Mouse (Mus musculus): ENCODE results near the gene Agbl4. TPM values are rescaled to one million over a fixed set of nuclear protein-coding genes. Genes with fewer than 3 reads are reported as not detected.

Agbl4 gene
- total RNA-seq, 1 experiment: not detected

- no peak for TF ChIP-seq HCFC1 (IDR thresholded peaks at IDR 0.05; ENCODE audit: borderline replicate concordance, insufficient read depth, low read length)
- no peak for TF ChIP-seq ZC3H11A (IDR thresholded peaks at IDR 0.05; ENCODE audit: borderline replicate concordance, low read depth, low read length)
- no peak for TF ChIP-seq MAFK (IDR thresholded peaks at IDR 0.05; ENCODE audit: insufficient read depth, low read depth, low read length)
- TF ChIP-seq CHD2 (IDR thresholded peaks at IDR 0.05; ENCODE audit: low read depth, low read length): no peak
- H3K4me1 ChIP-seq (ENCODE audit: control insufficient read depth in 2 of 2, insufficient read depth in 2 of 2, low read length in 2 of 2, poor library complexity in 1 of 2): no peaks in the 10 kb centered on the region
- DNase-seq (ENCODE audit: low read depth, low spot score): no peak
- no peaks in the 10 kb centered on the region for H3K36me3 ChIP-seq (ENCODE audit: control insufficient read depth, insufficient read depth, low read length, poor library complexity, severe bottlenecking)
- no peak overlapping the region for H3K27ac ChIP-seq (ENCODE audit: insufficient read depth, low read depth, low read length, poor library complexity, severe bottlenecking)
- H3K4me3 ChIP-seq (ENCODE audit: insufficient read depth in 1 of 2, low read depth in 1 of 2, low read length in 2 of 2, poor library complexity in 1 of 2, severe bottlenecking in 1 of 2): no peak overlapping the region
- no peaks in the 10 kb centered on the region for H3K9me3 ChIP-seq (ENCODE audit: control insufficient read depth, insufficient read depth, low read depth, low read length)
- in situ Hi-C loops (cut with MboI; ENCODE audit: low sequenced_read_pairs in 2 of 2, unreplicated experiment in 2 of 2): no loop called here
- H3K9ac ChIP-seq (ENCODE audit: insufficient read depth, low read depth, low read length, poor library complexity, severe bottlenecking): no peak overlapping the region
Measured at GRCm38 (mm10) chr4:110921013-110921412, 523.6 kb downstream of the Agbl4 start.

- no peak for DNase-seq (ENCODE audit: low read depth, low spot score)
- Histone ChIP-seq H3K9ac (ENCODE audit: insufficient read depth, low read depth, low read length, poor library complexity, severe bottlenecking) (no peak overlapping the region), H3K36me3 (ENCODE audit: control insufficient read depth, insufficient read depth, low read length, poor library complexity, severe bottlenecking) (no peaks in the 10 kb centered on the region), H3K4me3 (ENCODE audit: insufficient read depth in 1 of 2, low read depth in 1 of 2, low read length in 2 of 2, poor library complexity in 1 of 2, severe bottlenecking in 1 of 2) (no peak overlapping the region), H3K4me1 (ENCODE audit: control insufficient read depth in 2 of 2, insufficient read depth in 2 of 2, low read length in 2 of 2, poor library complexity in 1 of 2) (no peaks in the 10 kb centered on the region), H3K9me3 (ENCODE audit: control insufficient read depth, insufficient read depth, low read depth, low read length) (no peaks in the 10 kb centered on the region), H3K27ac (ENCODE audit: insufficient read depth, low read depth, low read length, poor library complexity, severe bottlenecking) (no peak overlapping the region)
- TF ChIP-seq MAFK (IDR thresholded peaks at IDR 0.05; ENCODE audit: insufficient read depth, low read depth, low read length): no peak
- no peak for TF ChIP-seq CHD2 (IDR thresholded peaks at IDR 0.05; ENCODE audit: low read depth, low read length)
- TF ChIP-seq HCFC1 (IDR thresholded peaks at IDR 0.05; ENCODE audit: borderline replicate concordance, insufficient read depth, low read length): no peak
- TF ChIP-seq ZNF384 (IDR thresholded peaks at IDR 0.05; ENCODE audit: low read depth, low read length): no peak
- no peak for TF ChIP-seq ZC3H11A (IDR thresholded peaks at IDR 0.05; ENCODE audit: borderline replicate concordance, low read depth, low read length)
- in situ Hi-C loops (cut with MboI; ENCODE audit: low sequenced_read_pairs in 2 of 2, unreplicated experiment in 2 of 2): no loop called here
Measured at GRCm38 (mm10) chr4:111001641-111002040, 604.2 kb downstream of the Agbl4 start.

- H3K4me3 ChIP-seq (ENCODE audit: insufficient read depth in 1 of 2, low read depth in 1 of 2, low read length in 2 of 2, poor library complexity in 1 of 2, severe bottlenecking in 1 of 2): no peak overlapping the region
- H3K4me1 ChIP-seq (ENCODE audit: control insufficient read depth in 2 of 2, insufficient read depth in 2 of 2, low read length in 2 of 2, poor library complexity in 1 of 2): no peaks in the 10 kb centered on the region
- in situ Hi-C loops (cut with MboI; ENCODE audit: low sequenced_read_pairs in 2 of 2, unreplicated experiment in 2 of 2): no loop called here
- H3K36me3 ChIP-seq (ENCODE audit: control insufficient read depth, insufficient read depth, low read length, poor library complexity, severe bottlenecking): no peaks in the 10 kb centered on the region
- H3K9ac ChIP-seq (ENCODE audit: insufficient read depth, low read depth, low read length, poor library complexity, severe bottlenecking): no peak overlapping the region
- no peak for DNase-seq (ENCODE audit: low read depth, low spot score)
- TF ChIP-seq MAFK (IDR thresholded peaks at IDR 0.05; ENCODE audit: insufficient read depth, low read depth, low read length) (no peak), ZNF384 (IDR thresholded peaks at IDR 0.05; ENCODE audit: low read depth, low read length) (no peak), ZC3H11A (IDR thresholded peaks at IDR 0.05; ENCODE audit: borderline replicate concordance, low read depth, low read length) (no peak), CHD2 (IDR thresholded peaks at IDR 0.05; ENCODE audit: low read depth, low read length) (no peak), HCFC1 (IDR thresholded peaks at IDR 0.05; ENCODE audit: borderline replicate concordance, insufficient read depth, low read length) (no peak)
- H3K9me3 ChIP-seq (ENCODE audit: control insufficient read depth, insufficient read depth, low read depth, low read length): no peaks in the 10 kb centered on the region
- H3K27ac ChIP-seq (ENCODE audit: insufficient read depth, low read depth, low read length, poor library complexity, severe bottlenecking): no peak overlapping the region
Measured at GRCm38 (mm10) chr4:111004719-111005479, 607.4 kb downstream of the Agbl4 start.

GRCm38 (mm10) chr4:111019376-111019775 lies 621.9 kb downstream of the Agbl4 start:
- H3K4me1 ChIP-seq (ENCODE audit: control insufficient read depth in 2 of 2, insufficient read depth in 2 of 2, low read length in 2 of 2, poor library complexity in 1 of 2): no peaks in the 10 kb centered on the region
- no peak overlapping the region for H3K4me3 ChIP-seq (ENCODE audit: insufficient read depth in 1 of 2, low read depth in 1 of 2, low read length in 2 of 2, poor library complexity in 1 of 2, severe bottlenecking in 1 of 2)
- TF ChIP-seq CHD2 (IDR thresholded peaks at IDR 0.05; ENCODE audit: low read depth, low read length) (no peak), ZC3H11A (IDR thresholded peaks at IDR 0.05; ENCODE audit: borderline replicate concordance, low read depth, low read length) (no peak), MAFK (IDR thresholded peaks at IDR 0.05; ENCODE audit: insufficient read depth, low read depth, low read length) (no peak), HCFC1 (IDR thresholded peaks at IDR 0.05; ENCODE audit: borderline replicate concordance, insufficient read depth, low read length) (no peak), ZNF384 (IDR thresholded peaks at IDR 0.05; ENCODE audit: low read depth, low read length) (no peak)
- in situ Hi-C loops (cut with MboI; ENCODE audit: low sequenced_read_pairs in 2 of 2, unreplicated experiment in 2 of 2): no loop called here
- H3K36me3 ChIP-seq (ENCODE audit: control insufficient read depth, insufficient read depth, low read length, poor library complexity, severe bottlenecking): no peaks in the 10 kb centered on the region
- DNase-seq (ENCODE audit: low read depth, low spot score): no peak
- H3K27ac ChIP-seq (ENCODE audit: insufficient read depth, low read depth, low read length, poor library complexity, severe bottlenecking): no peak overlapping the region
- H3K9me3 ChIP-seq (ENCODE audit: control insufficient read depth, insufficient read depth, low read depth, low read length): no peaks in the 10 kb centered on the region
- no peak overlapping the region for H3K9ac ChIP-seq (ENCODE audit: insufficient read depth, low read depth, low read length, poor library complexity, severe bottlenecking)

Measured in ES-E14 (cell line).